Mouse (Mus musculus) testis, postnatal 14 days (tissue): ENCODE data around the gene Ppil4.

Experiments
- DNase-seq: peaks from one replicate; pipeline ENCODE4 v3.0.0; 2021; ENCODE audit warnings: low spot score

The Ppil4 gene

DNA sequence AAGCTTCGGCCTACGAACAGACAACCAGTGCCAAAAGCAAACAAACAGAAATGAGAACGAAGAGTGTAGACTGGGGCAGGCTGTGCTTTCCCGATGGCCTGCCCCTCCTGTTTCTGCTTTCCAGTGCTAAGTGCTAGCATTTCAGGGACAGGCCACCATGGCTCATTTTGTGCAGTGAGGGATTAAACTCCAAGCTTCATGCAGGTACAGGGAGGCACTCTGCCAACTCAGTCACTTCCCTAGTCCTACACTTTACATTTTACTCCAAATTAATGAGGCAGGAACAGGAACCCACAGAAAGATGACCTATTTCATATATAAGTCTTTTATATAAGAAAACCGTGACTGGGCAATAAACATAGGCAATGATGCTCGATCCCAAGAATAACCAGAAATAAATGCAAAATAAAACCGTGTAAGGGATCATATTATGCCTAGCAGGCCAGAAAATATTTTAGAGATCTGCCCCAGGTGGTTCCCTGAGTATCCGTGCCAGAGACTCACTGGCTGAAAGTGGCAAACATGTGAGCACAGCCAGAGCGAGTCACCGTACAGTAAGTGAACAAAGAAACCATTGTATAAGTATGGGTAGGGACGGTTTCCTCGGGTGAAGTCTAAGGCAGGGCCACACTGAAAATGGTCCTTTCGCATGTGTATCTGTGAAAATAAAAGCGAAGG is 68.7 kb downstream of the Ppil4 start:
- no peak for DNase-seq

DNA sequence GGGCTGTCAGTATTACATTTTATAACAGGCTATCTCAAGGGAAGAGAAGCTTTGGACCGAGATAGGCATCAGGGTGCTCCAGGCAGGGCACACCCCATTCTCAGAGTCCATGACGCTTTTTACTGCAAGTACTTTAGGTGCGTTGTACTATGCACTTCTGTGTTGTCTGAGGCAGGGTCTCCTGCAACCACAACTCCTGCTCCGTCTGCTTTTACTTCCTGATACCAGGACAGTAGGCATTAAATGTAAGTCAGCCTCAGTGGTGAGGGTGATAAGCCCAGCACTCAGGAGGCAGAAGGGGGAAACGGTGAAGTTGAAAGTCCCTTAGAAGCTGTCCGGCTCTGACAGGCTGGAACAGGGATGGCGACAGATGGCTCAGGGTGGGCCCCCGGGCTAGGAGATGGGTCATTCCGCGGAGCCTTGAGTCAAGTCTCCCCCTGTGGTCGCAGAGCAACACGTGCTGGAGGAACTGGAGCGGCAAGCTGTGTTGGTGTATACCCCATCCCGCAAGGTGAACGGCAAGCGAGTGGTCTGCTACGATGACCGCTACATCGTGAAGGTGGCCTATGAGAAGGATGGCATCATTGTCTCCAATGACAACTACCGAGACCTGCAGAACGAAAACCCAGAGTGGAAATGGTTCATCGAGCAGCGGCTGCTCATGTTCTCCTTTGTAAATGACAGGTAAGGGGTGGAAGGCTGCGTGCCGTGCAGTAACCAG is 69.4 kb downstream of the Ppil4 start:
- no peak for DNase-seq

DNA sequence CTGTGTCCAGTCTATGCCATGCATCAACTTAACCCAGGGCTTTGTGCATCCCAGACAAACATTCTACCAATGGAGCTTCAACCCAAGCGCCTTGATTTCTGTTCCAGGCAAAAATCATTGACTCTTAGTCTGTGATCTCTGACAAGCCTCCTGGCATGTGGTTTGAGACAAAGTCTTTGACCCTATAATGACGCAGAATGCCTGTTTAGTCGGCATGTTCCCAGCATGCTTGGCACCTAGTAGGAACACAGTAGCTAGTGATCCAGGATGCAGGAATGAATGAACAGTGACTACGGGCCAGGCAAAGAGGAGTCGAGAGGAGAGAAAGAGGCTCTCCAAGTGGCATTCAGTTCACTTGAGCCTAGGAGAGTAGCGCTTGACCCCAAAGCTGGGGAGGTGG is 70.7 kb downstream of the Ppil4 start:
- DNase-seq: no peak

DNA sequence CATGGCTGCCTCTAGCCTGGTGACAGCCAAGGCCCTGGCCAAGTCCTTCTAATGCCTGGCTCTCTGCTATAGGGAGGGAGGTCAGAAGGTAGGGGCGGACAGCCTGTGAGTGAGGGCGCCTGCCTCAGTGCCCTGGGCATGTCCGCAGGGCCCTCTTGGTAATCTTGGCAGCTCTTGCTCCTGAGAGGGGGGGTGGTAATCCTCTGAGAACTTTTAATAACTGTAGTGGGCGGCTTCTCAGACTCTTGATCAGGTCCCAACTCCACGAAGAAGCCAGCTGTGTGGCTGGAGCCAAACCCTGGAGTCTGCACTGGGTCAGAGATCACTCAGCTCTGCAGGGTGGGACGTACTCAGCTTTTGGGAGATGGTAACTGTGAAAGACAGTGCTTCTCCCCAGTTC is 71.5 kb downstream of the Ppil4 start:
- DNase-seq: no peak

DNA sequence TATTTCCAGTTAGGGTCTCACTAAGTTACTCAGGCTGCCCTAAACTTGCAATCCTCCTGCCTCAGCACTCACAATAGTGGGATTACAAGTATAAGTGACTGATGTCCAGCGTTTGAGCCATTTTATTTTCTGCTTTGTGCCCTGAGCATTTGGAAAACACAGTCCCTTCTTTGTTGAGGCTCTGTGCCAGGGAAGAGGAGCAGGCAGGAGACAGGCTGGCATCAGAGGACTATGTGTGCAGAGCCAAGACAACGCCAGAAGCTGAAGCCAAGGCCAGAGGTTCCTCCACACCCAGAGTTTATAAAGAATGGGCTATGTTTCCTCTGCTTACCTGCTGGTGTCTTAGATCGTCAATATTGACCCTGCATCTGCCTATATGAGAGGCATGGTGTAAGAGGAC is 72.1 kb downstream of the Ppil4 start:
- no peak for DNase-seq

DNA sequence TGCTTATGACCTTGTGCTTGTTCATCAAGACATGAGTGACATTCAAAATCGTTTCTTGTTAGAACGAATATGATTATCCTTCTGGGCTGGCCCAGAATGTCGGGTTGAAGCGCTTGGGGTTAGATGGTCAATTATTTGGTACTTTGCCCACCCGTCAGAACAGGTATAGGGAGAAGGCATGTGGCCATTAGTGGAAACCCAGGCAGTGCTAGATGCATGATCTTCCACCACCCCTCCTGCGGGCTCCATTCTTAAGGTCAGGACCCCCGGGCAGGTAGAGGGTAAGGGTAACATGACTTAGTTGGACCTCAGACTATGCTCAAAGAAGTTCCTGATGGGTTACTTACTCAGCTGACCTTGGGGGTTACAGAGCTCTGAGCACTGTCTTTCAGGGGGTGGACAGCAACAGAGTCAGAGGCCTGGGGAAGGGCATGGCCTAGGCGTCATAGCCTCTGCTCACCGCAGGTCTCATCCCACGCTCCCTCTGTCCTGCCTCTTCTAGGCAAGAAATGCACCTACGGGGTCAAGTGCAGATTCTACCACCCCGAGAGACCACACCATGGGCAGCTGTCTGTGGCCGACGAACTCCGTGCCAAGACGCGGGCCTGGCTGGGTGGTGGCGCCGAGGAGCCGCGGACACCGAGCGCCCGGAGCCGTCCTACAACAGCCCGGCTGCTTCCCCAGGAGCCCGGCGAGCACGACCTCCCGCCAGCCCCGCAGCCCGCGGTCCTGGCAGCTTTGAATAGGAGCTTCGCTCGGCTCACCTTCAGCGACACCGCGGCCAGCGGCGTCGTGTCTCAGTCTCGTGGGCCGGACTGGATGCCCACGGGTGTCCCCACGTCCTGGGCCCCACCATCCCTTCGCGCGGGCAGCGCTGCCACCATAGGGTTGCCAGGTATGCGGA is 74.3 kb downstream of the Ppil4 start:
- no peak for DNase-seq

DNA sequence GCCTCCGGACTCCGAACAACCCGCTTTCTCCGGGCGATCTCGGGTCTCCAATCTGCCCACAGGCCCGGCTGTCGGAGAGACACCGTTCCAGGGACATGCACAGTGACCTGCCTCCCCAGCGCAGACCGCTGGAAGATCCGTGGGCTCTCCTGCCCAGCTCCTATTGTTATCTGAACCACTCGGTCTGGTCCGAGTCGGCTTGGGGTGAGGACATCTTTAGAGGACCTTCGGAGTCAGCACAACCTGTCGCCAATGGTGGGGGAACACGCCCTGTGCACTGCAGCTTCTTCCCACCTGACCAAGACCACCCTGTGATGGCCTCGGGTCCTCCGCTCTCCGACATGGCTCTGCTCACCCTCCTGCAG is 75.0 kb downstream of the Ppil4 start:
- no peak for DNase-seq

DNA sequence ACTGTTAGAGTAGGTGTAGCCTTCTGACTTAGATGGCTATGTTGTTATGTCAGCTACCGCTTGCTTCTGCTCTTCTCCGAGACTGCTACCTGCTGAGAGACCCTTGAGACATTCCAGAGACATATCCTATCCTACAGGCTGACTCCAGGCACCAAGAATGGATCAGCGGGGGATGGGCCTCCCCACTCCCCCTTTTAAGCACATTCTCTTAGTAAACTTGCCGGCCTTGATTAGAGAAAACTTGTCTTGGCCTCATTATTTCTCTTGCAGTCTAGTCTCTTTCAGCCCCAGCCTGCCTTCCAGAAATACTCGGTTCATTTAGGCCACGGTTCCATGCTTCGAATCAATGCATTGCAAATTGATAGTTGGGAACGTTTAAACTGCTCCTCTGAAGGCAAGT is 77.1 kb downstream of the Ppil4 start:
- no peak for DNase-seq

DNA sequence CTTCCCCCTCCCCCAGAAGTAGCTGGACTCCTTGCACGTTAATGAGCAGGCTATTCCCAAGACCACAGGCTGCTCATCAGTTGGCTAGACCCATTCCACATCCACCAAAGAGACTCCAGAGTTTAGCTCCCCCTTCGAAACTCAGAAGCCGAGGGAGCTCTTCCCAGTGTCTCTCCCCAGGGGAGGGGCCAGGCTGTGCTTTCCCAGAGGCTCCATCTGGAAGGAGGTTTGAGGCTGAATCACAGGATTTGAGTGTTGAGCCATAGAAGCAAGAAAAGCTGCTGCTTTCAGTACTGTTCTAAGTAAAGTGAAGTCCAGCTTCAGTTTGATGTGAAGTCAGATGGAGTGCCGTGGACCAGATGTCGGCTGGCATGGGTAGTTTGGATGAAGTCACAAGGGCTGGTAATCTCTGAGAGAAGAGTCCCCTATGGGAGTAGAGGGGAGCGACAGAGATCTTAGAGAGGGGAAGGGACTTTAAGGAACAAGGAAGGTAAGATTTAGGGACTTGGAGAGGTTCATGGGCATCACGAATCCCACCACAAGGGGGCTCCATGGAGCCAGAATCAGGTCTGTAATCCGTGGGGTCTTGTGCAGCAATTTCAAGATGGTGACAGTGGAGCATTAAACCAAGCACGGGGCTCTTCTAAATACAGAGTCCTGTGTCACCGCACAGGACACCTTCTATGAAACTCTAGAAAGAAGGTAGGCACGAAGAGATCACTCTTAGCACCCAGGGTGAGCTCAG is 78.1 kb downstream of the Ppil4 start:
- no peak for DNase-seq

DNA sequence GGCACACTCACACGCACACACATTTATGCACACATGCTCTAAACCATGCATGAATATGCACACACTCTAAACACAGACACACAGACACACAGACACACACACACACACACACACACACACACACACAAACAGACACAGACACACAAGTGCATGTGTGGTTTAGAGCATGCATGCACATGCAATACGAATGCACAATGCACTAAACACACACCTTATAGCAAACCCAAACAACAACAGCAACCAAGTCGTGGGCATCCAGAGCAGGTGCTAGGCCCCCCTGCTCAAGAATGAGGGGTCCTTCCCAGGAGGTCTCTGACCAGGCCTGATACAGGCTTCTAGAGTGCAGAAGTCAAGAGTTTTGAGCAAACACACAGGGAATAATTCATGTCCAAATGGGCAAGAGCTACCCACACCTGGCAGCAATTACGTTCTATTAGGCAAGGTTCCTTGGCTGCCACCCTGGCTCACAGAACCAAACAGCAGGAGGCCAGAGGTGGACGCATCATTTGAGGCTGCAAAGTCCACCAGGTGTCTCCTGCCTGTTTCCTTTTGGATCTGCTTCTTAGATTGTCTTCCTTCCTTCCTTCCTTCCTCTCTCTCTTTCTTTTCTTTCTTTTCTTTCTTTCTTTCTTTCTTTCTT is 78.8 kb downstream of the Ppil4 start:
- no peak for DNase-seq
